Mouse (Mus musculus): ENCODE measurements around the gene Gsk3a.

The Gsk3a gene

DNA sequence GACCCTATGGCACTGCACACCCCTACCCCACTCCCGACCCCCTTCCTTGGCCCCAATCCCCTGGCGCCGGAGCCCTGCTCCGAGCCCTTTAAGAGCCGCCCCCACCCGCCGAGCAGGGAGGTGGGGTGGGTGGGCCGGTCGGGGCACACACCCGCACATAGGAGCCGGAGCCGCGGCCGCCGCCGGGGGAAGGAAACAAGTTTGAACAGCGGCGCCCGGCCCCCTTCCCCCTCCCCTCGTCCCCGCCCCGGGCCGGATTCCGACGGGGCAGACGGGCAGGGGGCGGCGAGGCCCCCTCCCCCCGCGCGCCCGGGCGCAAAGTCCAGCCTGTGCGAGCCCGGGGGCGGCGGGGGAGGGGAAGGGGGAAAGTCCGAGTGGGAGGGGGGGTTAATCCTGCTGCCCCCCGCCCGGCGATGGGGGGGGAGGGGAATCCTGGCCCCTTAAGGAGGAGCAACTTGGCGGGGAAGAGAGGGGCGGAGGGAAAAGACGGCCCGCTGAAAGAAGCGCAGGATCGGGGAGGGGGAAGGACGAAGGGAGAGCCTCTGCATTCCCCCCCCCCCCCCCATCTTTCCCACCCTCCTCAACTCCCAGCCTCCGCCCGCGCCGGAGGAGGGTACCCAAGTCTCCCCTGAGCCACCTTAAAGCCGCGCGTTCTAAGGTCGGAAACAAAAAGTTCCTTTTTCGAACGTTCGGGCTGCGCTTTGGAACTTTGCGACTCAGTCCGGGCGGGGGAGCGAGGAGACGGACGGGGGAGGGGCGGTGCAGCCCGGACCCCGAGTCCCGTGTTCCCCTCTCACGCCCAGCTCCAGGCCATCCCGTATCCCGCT, 11.9 kb upstream of the Gsk3a start:
- peak; percentile 76 for DNase-seq (ENCODE audit: low spot score)

- DNase-seq (ENCODE audit: low spot score), result no peak
These were observed 11.2 kb upstream of the Gsk3a start for GRCm38 (mm10) chr7:25248846-25249313.

DNA sequence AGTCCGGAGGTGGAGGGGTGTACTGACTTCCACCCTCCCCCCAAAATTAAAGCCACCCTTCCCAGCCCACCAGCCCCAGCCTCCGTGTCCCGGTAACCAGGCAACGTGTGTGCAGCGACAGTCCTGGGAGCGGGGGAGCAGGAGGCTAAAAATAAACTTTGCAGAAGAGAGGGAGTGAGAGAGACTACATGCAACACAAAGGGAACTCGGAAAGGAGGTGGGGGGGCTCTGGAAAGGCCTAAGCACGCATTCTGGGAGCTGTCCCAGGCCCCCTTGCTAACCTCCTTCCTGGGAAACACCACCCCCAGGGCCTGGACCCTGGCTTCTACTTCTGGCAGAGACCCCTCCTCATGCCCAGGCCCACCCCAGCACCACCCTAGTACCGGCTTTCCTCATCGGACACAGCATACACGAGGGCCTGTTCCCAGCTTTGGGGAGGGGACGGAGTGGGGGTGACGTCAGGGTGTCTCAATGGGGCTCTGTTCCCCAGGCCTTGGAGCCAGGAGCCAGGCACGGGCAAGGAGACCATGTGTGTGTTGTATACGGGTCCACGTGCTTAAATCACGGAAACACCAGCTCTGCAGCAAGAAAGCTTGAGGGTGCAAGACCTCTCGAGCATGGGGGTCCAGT, 10.5 kb upstream of the Gsk3a start:
- DNase-seq (ENCODE audit: low spot score), result no peak

DNA sequence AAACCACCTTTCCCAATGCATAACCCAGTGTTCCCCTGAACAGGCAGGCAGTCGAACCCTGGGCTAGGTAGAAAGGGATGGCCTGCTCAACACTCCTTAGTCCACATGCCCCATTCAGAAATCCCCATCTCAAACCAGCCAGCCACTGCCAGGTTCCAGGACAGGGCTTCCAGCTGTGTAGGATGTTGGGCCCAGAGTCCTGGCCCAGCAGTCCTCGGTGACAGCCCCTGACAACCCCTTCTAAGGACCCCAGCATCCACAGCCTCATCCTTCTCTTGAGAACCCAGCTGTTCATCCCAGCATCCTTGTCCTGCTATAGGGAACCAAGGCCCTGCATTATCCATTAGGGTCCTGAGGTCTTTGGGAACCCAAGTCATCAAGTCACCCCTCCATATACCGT, 9.8 kb upstream of the Gsk3a start:
- DNase-seq (ENCODE audit: low spot score), result no peak

GRCm38 (mm10) chr7:25246759-25247137, 9.1 kb upstream of the Gsk3a start:
- no peak for DNase-seq (ENCODE audit: low spot score)

DNA sequence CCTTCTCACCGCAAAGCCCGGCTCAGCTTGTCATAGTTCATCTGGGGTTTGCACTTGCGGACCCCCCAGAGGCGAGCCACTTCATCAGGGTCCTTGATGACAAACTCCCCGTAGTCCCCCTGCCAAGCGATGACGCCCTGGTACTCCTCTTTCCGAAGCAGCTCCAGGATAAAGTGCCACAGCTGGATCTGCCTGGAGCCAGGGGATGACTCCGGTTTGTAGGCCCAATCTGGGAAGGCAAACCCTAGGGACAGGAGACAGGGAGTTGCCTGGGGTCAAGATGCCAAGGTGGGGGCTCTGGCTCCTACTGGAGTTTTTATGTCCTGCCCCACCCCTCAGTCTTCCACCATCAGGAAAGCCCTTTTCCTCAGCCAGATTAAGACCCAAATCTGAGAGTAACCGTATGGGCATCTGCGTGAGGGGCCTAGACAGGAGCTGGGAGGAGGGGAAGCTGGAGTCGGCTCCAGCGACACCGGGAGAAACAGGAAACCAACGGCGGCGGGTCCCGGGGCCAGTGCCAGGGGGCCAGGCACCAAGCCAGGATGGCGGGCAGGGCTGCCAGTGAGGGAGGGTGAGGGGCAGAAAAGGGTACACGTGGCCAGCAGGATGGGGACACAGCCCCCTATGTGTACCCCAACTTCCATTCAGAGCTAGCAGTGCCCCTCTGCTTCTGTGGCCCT, 8.6 kb upstream of the Gsk3a start:
- peak; percentile 62 for DNase-seq (ENCODE audit: low spot score)

DNA sequence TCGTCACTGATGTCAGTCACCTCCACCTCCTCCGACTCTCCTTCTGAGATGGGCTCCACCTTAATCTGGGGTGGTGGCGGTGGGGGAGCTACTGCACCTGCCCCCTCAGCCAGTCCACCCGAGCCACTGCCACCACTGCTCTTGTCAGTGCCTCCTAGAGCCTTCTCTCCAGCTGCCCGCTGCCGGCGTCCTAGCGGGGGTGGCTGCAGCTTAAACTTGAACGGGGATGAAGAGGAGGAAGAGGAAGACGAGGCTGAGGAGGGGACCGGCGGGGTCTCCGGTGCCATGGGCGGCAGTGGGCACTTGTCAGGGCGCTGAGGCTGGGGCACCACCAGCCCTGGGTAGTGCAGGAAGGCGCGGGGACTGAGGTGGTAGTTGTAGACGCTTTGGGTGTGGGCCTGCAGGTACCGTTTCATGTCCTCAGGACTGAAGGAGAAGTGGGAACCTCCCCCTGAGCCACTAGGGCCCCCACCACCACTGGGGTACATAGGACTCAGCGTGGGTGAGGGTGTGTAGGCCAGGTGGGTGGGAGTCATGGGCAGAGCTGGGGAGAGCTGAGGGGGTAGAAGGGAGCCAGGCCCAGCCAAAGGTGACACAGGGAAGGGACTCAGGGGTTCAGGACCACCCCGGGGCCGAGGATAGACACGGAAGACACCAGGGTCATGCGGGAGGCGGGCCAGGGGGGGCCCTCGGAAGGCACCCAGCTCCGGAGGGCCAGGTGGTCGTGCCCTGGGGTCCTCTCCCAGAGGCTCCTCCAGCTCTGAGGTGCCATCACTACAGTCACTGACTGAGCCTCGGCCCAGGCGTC, 7.1 kb upstream of the Gsk3a start:
- no peak for DNase-seq (ENCODE audit: low spot score)

- DNase-seq (ENCODE audit: low spot score), result no peak
These were observed 5.7 kb upstream of the Gsk3a start for GRCm38 (mm10) chr7:25243361-25243760.

DNA sequence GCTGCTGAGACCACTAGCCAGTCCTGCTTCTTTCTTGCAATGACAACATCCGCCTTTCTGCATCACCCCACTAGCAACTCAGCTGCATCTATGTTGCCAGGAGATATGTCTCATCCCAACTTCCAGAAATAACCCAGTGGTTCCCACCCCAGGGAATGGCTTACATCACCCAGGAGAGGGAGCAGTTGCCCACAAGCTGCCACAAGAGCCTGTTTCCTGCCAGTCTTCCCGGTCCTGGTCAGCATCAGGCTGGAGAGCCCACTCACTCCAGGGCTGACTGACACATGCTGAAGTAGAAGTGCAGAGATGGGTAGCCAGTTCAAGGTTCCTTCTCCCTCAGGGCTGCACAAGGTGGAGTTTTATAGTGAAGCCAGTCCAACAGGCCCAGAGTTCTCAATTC, 3.4 kb upstream of the Gsk3a start:
- DNase-seq (ENCODE audit: low spot score), result peak; percentile 75

GRCm38 (mm10) chr7:25240631-25241030, 3.0 kb upstream of the Gsk3a start:
- DNase-seq (ENCODE audit: low spot score), result no peak

DNA sequence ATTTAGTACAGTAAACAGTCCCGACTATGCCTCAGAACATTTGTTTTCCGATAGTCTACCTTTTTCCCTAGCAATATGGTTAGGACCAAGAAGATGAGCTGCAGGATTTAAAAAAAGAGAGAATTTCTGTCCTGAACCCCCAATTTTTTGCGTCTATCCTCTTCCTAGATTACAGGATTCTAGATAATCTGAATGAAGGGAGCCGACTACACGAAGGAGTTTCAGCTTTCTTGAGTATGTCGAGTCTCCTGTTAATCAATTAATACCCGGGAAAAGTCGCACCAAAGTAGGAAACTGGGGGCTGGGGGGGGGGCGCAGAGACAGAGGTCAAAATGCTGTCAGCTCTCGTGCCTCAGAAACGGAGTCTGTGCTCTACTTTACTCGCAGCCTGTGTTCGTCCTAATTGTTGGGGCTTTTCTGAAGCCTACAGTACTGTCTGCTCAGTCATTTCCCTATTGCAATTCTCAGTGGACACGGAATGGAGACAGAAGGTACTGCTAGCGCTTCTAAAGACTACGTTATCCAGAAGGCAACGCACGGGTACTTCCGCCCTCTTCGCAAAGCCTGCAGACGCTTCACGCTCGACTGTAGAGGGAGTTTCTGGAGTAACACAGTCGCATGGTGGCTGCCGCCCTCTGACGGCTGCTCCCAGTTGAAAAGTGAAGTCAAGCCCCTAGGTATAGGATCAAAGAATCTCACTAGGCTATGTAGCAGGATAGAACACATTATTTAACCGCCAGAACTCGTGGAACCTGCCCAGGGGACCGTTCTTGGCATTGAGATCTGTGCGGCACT, 1.4 kb upstream of the Gsk3a start:
- DNase-seq (ENCODE audit: low spot score), result peak; percentile 95

- peak; percentile 96 for DNase-seq (ENCODE audit: low spot score)
These were observed 510 bp upstream of the Gsk3a start for GRCm38 (mm10) chr7:25238015-25238706.

GRCm38 (mm10) chr7:25235526-25235925, 2.1 kb downstream of the Gsk3a start:
- no peak for DNase-seq (ENCODE audit: low spot score)

DNA sequence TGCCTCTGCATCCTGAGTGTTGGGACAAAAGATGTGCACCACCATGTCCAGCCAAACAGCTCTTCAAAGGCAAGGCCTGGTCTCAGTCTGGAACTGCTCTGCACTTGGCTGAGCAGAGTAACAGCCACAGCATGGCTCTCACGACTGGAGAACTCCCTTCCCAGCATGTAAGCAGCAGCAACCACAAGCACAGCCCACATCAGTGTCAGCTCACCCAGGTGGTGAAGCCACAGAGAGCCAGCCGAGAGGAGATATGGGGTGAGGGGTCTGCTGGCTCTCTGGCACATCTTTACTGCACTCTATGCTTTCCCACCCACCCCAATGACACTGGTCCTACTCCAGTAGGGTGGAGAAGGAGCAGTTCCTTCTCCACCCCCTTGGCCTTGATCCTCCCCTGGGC, 4.6 kb downstream of the Gsk3a start:
- DNase-seq (ENCODE audit: low spot score), result no peak

GRCm38 (mm10) chr7:25232101-25232648, 5.5 kb downstream of the Gsk3a start:
- DNase-seq (ENCODE audit: low spot score), result no peak

DNA sequence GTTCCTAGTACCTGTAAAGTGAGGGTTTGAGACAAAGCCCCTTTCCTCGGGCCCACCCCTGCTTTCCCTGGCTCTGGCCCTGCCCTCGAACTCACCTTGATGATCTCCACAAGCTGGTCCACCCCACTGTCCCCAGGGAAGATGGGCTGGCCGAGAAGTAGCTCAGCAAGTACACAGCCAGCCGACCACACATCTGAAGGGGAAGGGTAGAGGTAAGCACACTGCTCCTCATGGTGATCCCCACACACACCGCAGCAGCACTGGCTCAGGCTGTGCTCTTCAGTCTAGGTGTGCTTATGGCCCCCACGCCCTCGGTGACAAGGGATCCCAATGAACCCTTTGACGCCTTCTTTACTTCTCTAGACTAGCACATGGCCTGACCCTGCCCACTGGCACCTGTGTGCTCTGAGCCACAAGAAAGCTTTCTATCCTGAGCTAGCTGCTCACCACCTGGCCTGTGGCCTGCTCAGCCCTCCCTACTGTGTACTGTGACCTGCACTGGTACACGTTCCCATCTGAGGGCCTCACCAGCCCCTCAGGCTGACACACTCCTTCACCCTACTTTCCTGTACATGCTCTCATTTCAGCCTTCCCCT, 6.9 kb downstream of the Gsk3a start:
- no peak for DNase-seq (ENCODE audit: low spot score)

- DNase-seq (ENCODE audit: low spot score), result no peak
These were observed 9.9 kb downstream of the Gsk3a start for GRCm38 (mm10) chr7:25227523-25228300.

- no peak for DNase-seq (ENCODE audit: low spot score)
These were observed 15.2 kb downstream of the Gsk3a start for GRCm38 (mm10) chr7:25222275-25222967.

Measured in lung, postnatal 25 days (tissue).